Mouse (Mus musculus): Measurements from ENCODE around the gene Mllt3. TPM values are rescaled to one million over a fixed set of nuclear protein-coding genes. Genes with fewer than 3 reads are reported as not detected.

Mllt3 gene
- total and polyA plus RNA-seq, 3 experiments = 15.4 to 75.3 TPM; not detected in 1

GRCm38 (mm10) chr4:87881583-87881982 lies 151.6 kb downstream of the Mllt3 start:
- no peak for TF ChIP-seq ETS1 (IDR thresholded peaks at IDR 0.05; ENCODE audit: low read depth, low read length)
- TF ChIP-seq JUND (IDR thresholded peaks at IDR 0.05; ENCODE audit: low read depth, low read length) = no peak
- TF ChIP-seq TCF12 (IDR thresholded peaks at IDR 0.05; ENCODE audit: low read depth, low read length) = no peak
- TF ChIP-seq POLR2AphosphoS2 (IDR thresholded peaks at IDR 0.05; ENCODE audit: low read length) = no peak
- TF ChIP-seq MAX (IDR thresholded peaks at IDR 0.05; ENCODE audit: low read length) = no peak
- TF ChIP-seq ZKSCAN1 (IDR thresholded peaks at IDR 0.05; ENCODE audit: low read depth, low read length) = no peak
- no peak overlapping the region for H3K9ac ChIP-seq (ENCODE audit: control insufficient read depth, low read depth, low read length, poor library complexity, severe bottlenecking)

DNA sequence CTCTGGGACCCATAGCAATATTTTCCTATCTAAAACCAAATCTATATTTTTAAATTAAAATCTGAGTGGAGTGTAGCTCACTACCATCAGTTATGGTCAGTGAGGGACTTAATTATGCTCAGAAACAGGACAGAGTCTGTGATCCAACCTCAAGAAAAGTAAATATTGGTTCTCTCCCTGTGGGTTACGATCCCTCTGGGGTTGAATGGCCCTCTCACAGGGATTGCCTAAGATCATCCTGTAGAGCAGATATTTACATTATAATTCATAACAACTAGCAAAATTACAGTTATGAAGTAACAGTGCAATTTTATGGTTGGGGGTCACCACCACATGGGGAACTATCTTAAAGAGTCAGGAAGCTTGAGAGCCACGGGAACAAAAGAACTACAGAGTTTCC lies 152.9 kb downstream of the Mllt3 start:
- Histone ChIP-seq H3K4me1 (ENCODE audit: control insufficient read depth in 1 of 2, insufficient read depth in 2 of 2, low read length in 2 of 2) (no peaks in the 10 kb centered on the region), H3K36me3 (ENCODE audit: control insufficient read depth in 1 of 2, insufficient read depth in 2 of 2, low read length in 2 of 2) (no peaks in the 10 kb centered on the region), H3K4me3 (ENCODE audit: control insufficient read depth in 1 of 2, insufficient read depth in 1 of 2, low read depth in 2 of 2, low read length in 2 of 2) (no peak overlapping the region), H3K79me2 (ENCODE audit: control insufficient read depth, insufficient read depth, low read length, poor library complexity) (no peaks in the 10 kb centered on the region), H3K27ac (ENCODE audit: control insufficient read depth, low read depth, low read length) (no peak overlapping the region), H3K9ac (ENCODE audit: control insufficient read depth, low read depth, low read length, poor library complexity, severe bottlenecking) (no peak overlapping the region), H3K9me3 (replicated peaks; ENCODE audit: insufficient read depth, low read length) (no peaks in the 10 kb centered on the region), H3K27me3 (ENCODE audit: control insufficient read depth in 1 of 2, insufficient read depth in 2 of 2, low read length in 2 of 2) (no peaks in the 10 kb centered on the region)
- DNase-seq (ENCODE audit: low read depth, low spot score) = no peak
- TF ChIP-seq NRF1 (IDR thresholded peaks at IDR 0.05; ENCODE audit: insufficient read depth, low read depth, low read length, poor library complexity, severe bottlenecking) = no peak
- TF ChIP-seq POLR2A (IDR thresholded peaks at IDR 0.05; ENCODE audit: control insufficient read depth in 1 of 2, insufficient read depth in 1 of 2, low read depth in 1 of 2, low read length in 2 of 2, poor library complexity in 1 of 2) = no peak
- no peak for TF ChIP-seq SMC3 (IDR thresholded peaks at IDR 0.05; ENCODE audit: low read depth, low read length)
- TF ChIP-seq POLR2AphosphoS5 (IDR thresholded peaks at IDR 0.05; ENCODE audit: borderline replicate concordance, low read depth, low read length) = no peak
- no peak for TF ChIP-seq POLR2AphosphoS2 (IDR thresholded peaks at IDR 0.05; ENCODE audit: low read length)
- TF ChIP-seq TBP (IDR thresholded peaks at IDR 0.05; ENCODE audit: low read depth, low read length) = no peak
- no peak for TF ChIP-seq UBTF (IDR thresholded peaks at IDR 0.05; ENCODE audit: borderline replicate concordance, insufficient read depth, low read depth, low read length)
- TF ChIP-seq JUND (IDR thresholded peaks at IDR 0.05; ENCODE audit: low read depth, low read length) = no peak
- TF ChIP-seq NELFE (IDR thresholded peaks at IDR 0.05; ENCODE audit: low read depth, low read length) = no peak
- TF ChIP-seq MAZ (IDR thresholded peaks at IDR 0.05; ENCODE audit: low read depth, low read length) = no peak
- TF ChIP-seq ZKSCAN1 (IDR thresholded peaks at IDR 0.05; ENCODE audit: low read depth, low read length) = no peak
- no peak for TF ChIP-seq MEF2A (IDR thresholded peaks at IDR 0.05; ENCODE audit: extremely low read depth, insufficient replicate concordance, low read depth, low read length, poor library complexity, severe bottlenecking)
- TF ChIP-seq GATA1 (IDR thresholded peaks at IDR 0.05; ENCODE audit: low read depth, low read length) = no peak
- no peak for TF ChIP-seq RCOR1 (IDR thresholded peaks at IDR 0.05; ENCODE audit: low read depth, low read length)
- TF ChIP-seq USF2 (IDR thresholded peaks at IDR 0.05; ENCODE audit: borderline replicate concordance in 1 of 2, insufficient read depth in 1 of 2, low read depth in 1 of 2, low read length in 2 of 2) = no peak
- TF ChIP-seq ZNF384 (IDR thresholded peaks at IDR 0.05; ENCODE audit: low read depth, low read length) = no peak

More at GRCm38 (mm10) chr4:87881583-87881982, 151.6 kb downstream of the Mllt3 start:
- H3K4me1 ChIP-seq (ENCODE audit: control insufficient read depth in 1 of 2, insufficient read depth in 2 of 2, low read length in 2 of 2) = no peaks in the 10 kb centered on the region
- no peak overlapping the region for H3K4me3 ChIP-seq (ENCODE audit: control insufficient read depth in 1 of 2, insufficient read depth in 1 of 2, low read depth in 2 of 2, low read length in 2 of 2)
- H3K79me2 ChIP-seq (ENCODE audit: control insufficient read depth, insufficient read depth, low read length, poor library complexity) = no peaks in the 10 kb centered on the region
- no peak for DNase-seq (ENCODE audit: low read depth, low spot score)
- H3K27ac ChIP-seq (ENCODE audit: control insufficient read depth, low read depth, low read length) = no peak overlapping the region
- no peaks in the 10 kb centered on the region for H3K27me3 ChIP-seq (ENCODE audit: control insufficient read depth in 1 of 2, insufficient read depth in 2 of 2, low read length in 2 of 2)
- H3K9me3 ChIP-seq (replicated peaks; ENCODE audit: insufficient read depth, low read length) = no peaks in the 10 kb centered on the region
- H3K36me3 ChIP-seq (ENCODE audit: control insufficient read depth in 1 of 2, insufficient read depth in 2 of 2, low read length in 2 of 2) = no peaks in the 10 kb centered on the region

All from MEL (cell line).